Mouse (Mus musculus) bone marrow macrophage, adult 2 months (primary cell): ENCODE results near the gene Ccdc22. TPM values are rescaled to one million over a fixed set of nuclear protein-coding genes. Genes with fewer than 3 reads are reported as not detected.

Experiments
- H3K27ac ChIP-seq: 2 replicates; pipeline ENCODE4 v1.5.1; 2012; ENCODE audit warnings: low read depth, low read length; ENCODE audit not compliant: insufficient read depth
- H3K4me1 ChIP-seq: 2 replicates; pipeline ENCODE4 v1.6.1; 2012; ENCODE audit warnings: low read length; ENCODE audit not compliant: control insufficient read depth, insufficient read depth
- H3K4me3 ChIP-seq: 2 replicates; pipeline ENCODE4 v1.5.1; 2012; ENCODE audit warnings: mild to moderate bottlenecking, low read length, moderate library complexity; ENCODE audit not compliant: insufficient read depth
- CTCF ChIP-seq: IDR thresholded peaks from 2 replicates; pipeline ENCODE4 v1.5.1; 2012; ENCODE audit warnings: low read depth, mild to moderate bottlenecking, low read length, moderate library complexity
- POLR2A ChIP-seq: IDR thresholded peaks from 2 replicates; pipeline ENCODE4 v1.6.1; 2012; ENCODE audit warnings: mild to moderate bottlenecking, low read depth, low read length, borderline replicate concordance
- polyA plus RNA-seq: library from polyadenylated mRNA; stranded (reverse); fragments of >200 nt; gene quantifications from 2 replicates; pipeline ENCODE4 v1.2.4, GENCODE M21; 2012; ENCODE audit not compliant: missing spikeins, insufficient read depth, insufficient read length

The Ccdc22 gene
- polyA plus RNA-seq, 1 experiment: 35.0 TPM

DNA sequence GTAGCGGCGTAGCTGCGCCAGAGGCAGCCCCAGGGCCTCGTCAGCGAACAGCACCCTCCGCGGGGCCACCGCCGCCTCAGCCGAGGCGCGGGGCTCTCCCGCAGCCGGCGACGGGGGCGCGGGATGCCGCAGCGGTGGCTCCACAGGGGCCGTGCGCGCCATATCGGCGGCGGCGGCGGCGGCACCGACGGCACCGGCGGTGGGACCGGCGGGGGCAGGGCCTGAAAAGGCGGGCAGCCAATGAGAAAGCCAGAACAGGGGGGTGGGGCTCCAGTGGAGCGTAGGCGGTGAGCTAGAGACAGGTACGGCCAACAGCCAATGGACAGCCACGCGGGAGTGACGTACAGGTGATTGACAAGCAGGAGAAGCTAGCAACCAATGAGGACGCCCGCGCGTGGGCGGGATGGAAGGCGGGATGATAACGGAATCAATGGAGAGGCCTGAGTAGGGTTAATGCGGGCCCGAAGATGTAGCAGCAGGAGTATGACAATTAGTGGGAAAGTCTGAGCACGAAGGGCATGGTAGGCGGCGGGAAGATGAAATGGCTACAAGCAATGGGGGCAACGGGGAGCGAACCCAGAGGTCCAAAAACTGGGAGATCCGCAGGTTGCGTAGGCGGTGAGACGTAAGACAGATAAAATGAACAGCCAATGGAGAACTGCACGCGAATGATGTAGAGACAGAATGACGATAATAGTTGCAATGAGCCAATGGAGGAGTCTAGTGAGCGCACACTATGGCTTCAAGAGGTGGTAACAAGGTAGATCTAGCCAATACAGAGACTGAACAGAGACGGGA, 31.0 kb downstream of the Ccdc22 start, which contains the start of gene Ppp1r3f:
TSS of gene Ppp1r3f (minus strand) at position 197 of the 798 bp plus-strand sequence.
- Histone ChIP-seq H3K4me1 (peaks cover 25% of the 10 kb centered on the region), H3K4me3 (peak within 1 kb of the TSS; percentile 71), H3K27ac (peak within 1 kb of the TSS; percentile 66)
- TF ChIP-seq POLR2A: no peak
- no peak for TF ChIP-seq CTCF

DNA sequence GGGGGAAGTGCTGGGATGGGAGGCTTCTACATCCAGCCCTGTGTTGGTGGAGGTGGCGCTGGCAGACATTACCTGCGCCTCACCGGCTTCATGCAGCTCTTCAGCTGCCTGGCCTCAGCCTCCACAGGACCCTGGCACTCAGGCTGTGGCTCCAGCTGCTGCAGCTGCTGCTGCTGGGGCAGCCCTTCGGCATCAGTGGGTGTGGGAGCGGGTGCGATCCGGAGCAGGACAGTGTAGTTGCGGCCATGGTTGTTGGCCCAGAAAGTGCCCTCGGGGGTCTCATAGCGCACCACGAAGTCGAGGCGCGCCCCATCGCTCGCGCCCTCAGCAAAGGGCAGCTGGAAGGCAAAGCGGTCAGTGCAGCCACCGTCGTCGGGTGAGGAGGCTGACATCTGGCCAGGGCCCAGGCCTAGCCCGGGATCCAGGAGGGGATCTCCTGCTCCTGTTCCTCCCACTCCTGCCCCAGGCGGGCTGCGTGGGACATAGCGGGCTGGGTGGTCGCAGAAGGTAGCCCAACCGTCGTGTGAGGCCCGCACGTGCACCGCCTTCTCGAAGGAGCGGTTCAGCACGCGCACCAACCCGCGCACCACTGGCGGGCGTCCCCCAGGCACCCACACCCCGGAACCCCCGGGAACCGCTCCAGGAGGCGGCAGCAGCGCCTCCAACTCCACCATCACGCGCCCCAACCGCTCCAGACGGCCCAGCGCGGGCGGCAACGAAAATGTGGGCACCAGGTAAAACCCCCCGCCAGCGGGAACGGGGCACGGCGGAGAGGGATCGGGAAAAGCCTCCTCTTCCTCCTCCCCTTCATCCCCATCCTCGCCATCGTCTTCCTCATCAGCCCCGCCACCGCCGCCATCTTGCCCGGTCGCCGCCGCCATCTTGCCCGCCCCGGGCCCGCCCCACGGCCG, 31.9 kb downstream of the Ccdc22 start, which contains the start of gene Foxp3:
TSS of gene Foxp3 (plus strand) at position 469 of the 911 bp plus-strand sequence.
- Histone ChIP-seq H3K27ac (peak within 1 kb of the TSS; percentile 66), H3K4me1 (peaks cover 25% of the 10 kb centered on the region), H3K4me3 (peak within 1 kb of the TSS; percentile 71)
- no peak for TF ChIP-seq POLR2A
- TF ChIP-seq CTCF: no peak

DNA sequence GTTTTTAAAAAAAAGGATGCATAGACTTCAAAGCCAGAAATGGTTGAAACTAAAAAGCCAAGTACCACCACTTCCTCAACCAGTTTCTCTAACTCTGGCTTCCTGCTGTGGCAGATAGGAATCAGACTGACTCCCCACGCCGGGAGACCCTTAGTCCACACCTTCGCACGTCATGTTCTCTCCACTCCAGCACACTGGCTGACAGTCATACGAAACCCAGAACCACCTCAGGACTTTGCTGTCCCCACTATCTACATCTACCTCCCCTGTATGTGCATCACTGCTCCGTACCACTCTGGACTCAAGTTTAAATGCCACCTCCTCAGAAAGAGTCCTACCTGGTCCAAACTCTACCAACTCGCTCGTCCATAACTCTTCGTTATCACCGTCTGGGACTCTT, 32.9 kb downstream of the Ccdc22 start:
- TF ChIP-seq CTCF: no peak
- TF ChIP-seq POLR2A: no peak
- no peak overlapping the region for H3K27ac ChIP-seq
- no peak overlapping the region for H3K4me3 ChIP-seq
- peaks cover 25% of the 10 kb centered on the region for H3K4me1 ChIP-seq

DNA sequence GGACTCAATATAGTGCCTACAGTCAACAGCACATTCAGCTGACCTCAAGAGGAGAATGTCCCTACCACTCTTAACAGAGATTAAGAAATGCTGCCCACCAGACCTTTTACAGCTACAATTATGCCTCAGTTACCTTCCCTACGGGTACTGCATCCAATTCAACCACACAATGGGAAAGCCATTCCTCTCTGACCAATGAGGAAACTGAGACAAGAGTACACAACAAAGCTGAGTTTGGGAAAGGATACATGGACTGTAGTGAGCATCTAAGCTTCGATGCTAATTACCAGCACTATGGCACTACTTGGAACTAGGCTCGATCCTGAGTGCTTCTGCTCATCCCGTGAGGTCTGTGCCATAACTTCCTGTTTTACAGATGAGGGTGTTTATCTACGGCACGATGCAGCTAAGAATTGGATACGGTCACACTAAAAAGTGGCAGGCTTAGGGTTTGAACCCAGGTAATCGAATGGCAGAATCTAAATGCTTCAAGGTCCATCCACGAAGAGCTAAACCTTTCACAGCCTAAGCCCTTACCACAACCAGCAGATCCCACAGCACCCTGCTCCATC, 33.7 kb downstream of the Ccdc22 start:
- peaks cover 20% of the 10 kb centered on the region for H3K4me1 ChIP-seq
- no peak overlapping the region for H3K27ac ChIP-seq
- TF ChIP-seq POLR2A (no peak), CTCF (no peak)
- no peak overlapping the region for H3K4me3 ChIP-seq

DNA sequence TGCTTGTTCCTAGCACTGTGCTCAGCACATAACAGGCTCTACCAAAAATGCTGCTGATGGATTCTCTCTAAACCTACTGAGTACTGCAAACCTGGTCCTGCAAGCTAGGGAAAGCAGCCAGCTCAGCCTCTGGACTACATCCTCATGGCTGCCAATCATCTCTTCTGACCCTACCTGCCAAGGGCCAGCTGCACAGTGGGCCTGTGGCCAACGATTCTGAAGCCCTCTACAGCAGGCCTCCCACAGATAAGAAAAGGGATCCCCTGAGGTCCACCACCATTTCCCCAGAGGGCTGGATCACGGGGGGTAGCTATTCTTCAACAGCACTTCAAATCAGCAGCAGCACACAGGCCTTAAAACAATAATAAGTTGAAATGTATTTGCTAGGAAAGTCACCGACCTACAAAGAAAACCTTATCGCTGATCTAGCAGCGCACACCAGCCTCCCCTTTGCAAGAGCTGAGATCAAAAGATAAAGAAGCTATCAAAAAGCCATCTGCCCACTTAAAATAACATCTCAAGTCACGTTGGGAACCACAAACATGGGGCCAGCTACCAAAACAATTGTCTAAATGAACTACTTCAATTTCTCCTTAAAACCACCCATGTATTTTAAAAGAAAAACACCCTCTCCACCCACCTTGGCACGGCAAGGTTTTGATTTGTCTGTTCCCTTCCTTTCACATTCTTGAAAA, 34.7 kb downstream of the Ccdc22 start:
- H3K4me1 ChIP-seq: peaks cover 20% of the 10 kb centered on the region
- H3K4me3 ChIP-seq: no peak overlapping the region
- TF ChIP-seq CTCF (no peak), POLR2A (no peak)
- H3K27ac ChIP-seq: no peak overlapping the region

DNA sequence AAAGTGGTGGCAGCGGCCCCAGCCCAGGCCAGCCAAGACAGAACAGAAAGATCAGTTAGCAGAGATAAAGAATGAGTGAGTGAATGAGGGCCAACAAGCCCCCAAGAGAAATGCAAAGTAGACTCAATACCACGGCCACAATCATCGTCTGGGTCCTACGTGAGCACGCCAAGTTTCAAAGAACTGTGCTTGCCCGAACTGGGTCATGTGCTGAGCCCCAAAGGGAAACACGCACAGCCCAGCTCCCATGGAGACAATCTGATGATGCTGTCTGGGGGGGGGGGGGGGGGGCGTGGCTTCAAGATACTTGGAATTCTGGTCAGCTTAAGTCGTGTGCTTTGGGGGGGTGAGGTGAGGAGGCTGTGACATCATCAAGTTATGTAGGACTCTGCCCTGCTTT, 37.8 kb downstream of the Ccdc22 start:
- Histone ChIP-seq H3K4me1 (peaks cover 15% of the 10 kb centered on the region), H3K27ac (no peak overlapping the region), H3K4me3 (no peak overlapping the region)
- TF ChIP-seq POLR2A (no peak), CTCF (no peak)

DNA sequence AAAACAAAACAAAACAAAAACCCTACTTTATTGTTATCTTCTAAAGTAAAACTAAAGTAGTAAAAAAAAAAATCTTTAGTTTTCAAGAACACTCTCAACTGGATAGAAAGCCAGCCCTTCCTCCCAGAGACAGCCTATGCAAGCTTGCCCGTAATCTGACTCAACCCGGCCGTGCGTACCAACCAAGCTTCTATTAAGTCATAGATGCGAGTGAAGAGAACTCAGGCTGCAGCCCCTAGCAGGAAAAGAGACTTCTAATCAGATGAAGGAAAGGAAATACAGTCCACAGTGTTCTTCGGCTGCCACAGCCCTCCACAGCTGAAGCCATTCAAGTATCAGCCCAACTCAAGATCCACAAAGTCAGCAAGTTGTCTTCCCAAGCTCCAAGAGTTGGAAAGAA, 39.0 kb downstream of the Ccdc22 start:
- Histone ChIP-seq H3K4me1 (peaks cover 6% of the 10 kb centered on the region), H3K4me3 (no peak overlapping the region), H3K27ac (no peak overlapping the region)
- TF ChIP-seq POLR2A (no peak), CTCF (no peak)

DNA sequence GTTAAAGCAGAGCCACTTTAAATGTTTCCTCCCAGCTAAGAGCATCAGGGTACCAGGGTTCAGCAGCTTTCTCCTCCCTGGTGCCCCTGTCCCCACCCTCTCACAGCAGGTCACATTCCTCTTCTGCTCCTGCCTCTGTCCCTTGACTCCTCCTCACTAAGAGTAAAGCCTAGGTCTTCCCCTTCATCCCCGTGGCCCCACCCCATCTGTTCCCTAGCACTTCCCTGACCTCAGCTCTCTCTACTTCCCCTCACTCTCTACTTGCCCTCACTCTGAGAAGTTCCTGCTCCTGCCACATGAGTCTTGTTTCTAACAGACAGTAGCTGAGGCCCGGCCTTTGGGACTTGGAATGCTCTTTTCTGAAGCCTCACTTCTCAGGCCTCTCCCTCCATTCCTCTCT, 42.2 kb downstream of the Ccdc22 start:
- TF ChIP-seq POLR2A (no peak), CTCF (no peak)
- H3K4me3 ChIP-seq: no peak overlapping the region
- peaks cover 4% of the 10 kb centered on the region for H3K4me1 ChIP-seq
- no peak overlapping the region for H3K27ac ChIP-seq

DNA sequence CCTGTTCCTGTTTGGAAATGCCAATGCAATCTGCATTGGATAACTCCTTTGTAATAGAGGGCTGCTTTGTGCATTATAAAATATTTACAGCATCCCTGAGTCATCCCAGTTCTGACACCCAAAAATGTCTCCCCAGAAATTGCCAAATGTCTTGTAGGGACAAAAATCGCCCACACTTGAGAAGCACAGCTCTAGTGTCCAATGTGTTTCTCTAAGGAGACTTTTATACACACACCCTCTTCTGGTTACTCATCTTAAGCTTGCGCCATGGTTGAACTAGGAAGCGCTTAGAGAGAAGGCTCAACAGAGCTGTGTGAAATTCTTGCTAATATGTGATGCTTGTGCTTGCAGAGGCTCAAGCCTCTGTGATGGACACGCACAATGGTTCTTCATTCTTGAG, 51.8 kb downstream of the Ccdc22 start:
- TF ChIP-seq CTCF: no peak
- no peak for TF ChIP-seq POLR2A
- Histone ChIP-seq H3K4me3 (no peak overlapping the region), H3K4me1 (no peaks in the 10 kb centered on the region), H3K27ac (no peak overlapping the region)

Other genes starting within 250 kb of the Ccdc22 start
- gene Usp27x, start 229.7 kb downstream of the Ccdc22 start, polyA plus RNA-seq: 1.7 and 1.9 TPM in 2 replicates
- not detected in 2 replicates for gene Foxp3, start 31.9 kb downstream of the Ccdc22 start, polyA plus RNA-seq
- gene Ppp1r3f, start 31.2 kb downstream of the Ccdc22 start, polyA plus RNA-seq: 0.24 and 2.3 TPM in 2 replicates
- gene Cacna1f, start 1.6 kb upstream of the Ccdc22 start, polyA plus RNA-seq: 0.55 and 1.1 TPM in 2 replicates
- gene Syp, start 33.0 kb upstream of the Ccdc22 start, polyA plus RNA-seq: 4.2 and 7.1 TPM in 2 replicates
- 9.3 and 10.0 TPM in 2 replicates for gene Prickle3, start 51.7 kb upstream of the Ccdc22 start, polyA plus RNA-seq
- 448 and 491 TPM in 2 replicates for gene Plp2, start 65.9 kb upstream of the Ccdc22 start, polyA plus RNA-seq
- not detected in 2 replicates for gene Magix, start 75.7 kb upstream of the Ccdc22 start, polyA plus RNA-seq
- 27.2 and 28.7 TPM in 2 replicates for gene Gpkow, start 91.6 kb upstream of the Ccdc22 start, polyA plus RNA-seq
- gene Wdr45, start 108.8 kb upstream of the Ccdc22 start, polyA plus RNA-seq: 61.9 and 68.8 TPM in 2 replicates
- not detected in 2 replicates for gene Gm45208, start 116.7 kb upstream of the Ccdc22 start, polyA plus RNA-seq
- gene Praf2, start 122.9 kb upstream of the Ccdc22 start, polyA plus RNA-seq: 17.7 and 19.1 TPM in 2 replicates
- 0.75 and 1.9 TPM in 2 replicates for gene Ccdc120, start 145.4 kb upstream of the Ccdc22 start, polyA plus RNA-seq
- gene Tfe3, start 157.0 kb upstream of the Ccdc22 start, polyA plus RNA-seq: 137 and 141 TPM in 2 replicates
- 94.8 and 103 TPM in 2 replicates for gene Gripap1, start 184.2 kb upstream of the Ccdc22 start, polyA plus RNA-seq
- 0.35 and 0.56 TPM in 2 replicates for gene Kcnd1, start 216.8 kb upstream of the Ccdc22 start, polyA plus RNA-seq
- gene Otud5, start 235.8 kb upstream of the Ccdc22 start, polyA plus RNA-seq: 113 and 115 TPM in 2 replicates